Comparison of ENCODE assay signal across 18 mouse cellular contexts in genomic region chr19:56959057-56959456, GRCm38 (mm10). TPM values are rescaled to one million over a fixed set of nuclear protein-coding genes. Genes with fewer than 3 reads are reported as not detected.
DNase-seq lines count a peak whose midpoint lies in the region; ATAC-seq lines count a peak whose summit lies in the region.
"Had no signal": no experiment of that assay in that cellular context is flagged by ENCODE, and none has a peak within 500 bp of the region (broad histone marks: within the 10 kb centered on the region; RNA-seq: fewer than 3 reads in every experiment).

No protein-coding gene starts in this region.

- no peaks in the 10 kb centered on the region for H3K27me3 ChIP-seq in kidney, embryonic 16.5 days (ENCODE audit: insufficient read depth, low read length)
- no peaks in the 10 kb centered on the region for H3K27me3 ChIP-seq in midbrain, embryonic 10.5 days (ENCODE audit: low read depth, poor library complexity, severe bottlenecking)
- H3K27me3 ChIP-seq in midbrain, embryonic 16.5 days (ENCODE audit: control insufficient read depth, insufficient read depth, low read depth, low read length), result no peaks in the 10 kb centered on the region
- no peaks in the 10 kb centered on the region for H3K27me3 ChIP-seq in intestine, embryonic 16.5 days (replicated peaks; ENCODE audit: control insufficient read depth, insufficient read depth, low read length)
- H3K27me3 ChIP-seq: embryonic facial prominence, embryonic 15.5 days; hindbrain, embryonic 12.5 days had no signal

- intact Hi-C loops in gastrocnemius, postnatal 36 days (cut with DNase I), result no loop called here

- H3K27ac ChIP-seq in kidney, embryonic 16.5 days (ENCODE audit: low read length), result peak overlapping the region; percentile 83
- peak overlapping the region; percentile 42; the same call in 1 of the 2 replicates for H3K27ac ChIP-seq in midbrain, embryonic 10.5 days (replicated peaks)
- H3K27ac ChIP-seq in midbrain, embryonic 16.5 days (ENCODE audit: low read length), result no peak overlapping the region
- H3K27ac ChIP-seq in intestine, embryonic 16.5 days (ENCODE audit: low read length), result peak overlapping the region; percentile 69
- H3K27ac ChIP-seq: embryonic facial prominence, embryonic 15.5 days; hindbrain, embryonic 12.5 days; limb, embryonic 10.5 days had no signal

- H3K9ac ChIP-seq in kidney, embryonic 16.5 days (replicated peaks; ENCODE audit: low read length), result no peak overlapping the region
- H3K9ac ChIP-seq in midbrain, embryonic 16.5 days (ENCODE audit: low read depth, low read length), result no peak overlapping the region
- H3K9ac ChIP-seq in intestine, embryonic 16.5 days (ENCODE audit: low read depth, low read length), result no peak overlapping the region
- H3K9ac ChIP-seq: embryonic facial prominence, embryonic 15.5 days; forebrain, postnatal 0 days; hindbrain, embryonic 12.5 days had no signal

- no peak overlapping the region for H3K4me3 ChIP-seq in kidney, embryonic 16.5 days (ENCODE audit: low read length)
- no peak overlapping the region for H3K4me3 ChIP-seq in midbrain, embryonic 10.5 days
- H3K4me3 ChIP-seq in midbrain, embryonic 16.5 days (ENCODE audit: low read depth, low read length), result no peak overlapping the region
- no peak overlapping the region for H3K4me3 ChIP-seq in intestine, embryonic 16.5 days (ENCODE audit: low read length)
- H3K4me3 ChIP-seq: embryonic facial prominence, embryonic 15.5 days; hindbrain, embryonic 12.5 days; limb, embryonic 10.5 days had no signal

- 89% methylated on average over 2 of the region's 2 CpGs for WGBS in kidney, embryonic 16.5 days
- 81% methylated on average over 2 of the region's 2 CpGs for WGBS in midbrain, embryonic 10.5 days
- WGBS in midbrain, embryonic 16.5 days, result 83% methylated on average over 2 of the region's 2 CpGs
- WGBS in intestine, embryonic 16.5 days, result 77% methylated on average over 2 of the region's 2 CpGs

- ATAC-seq in kidney, embryonic 16.5 days (ENCODE audit: low FRiP score, low TSS enrichment), result no peak
- no peak for ATAC-seq in midbrain, embryonic 16.5 days
- ATAC-seq in intestine, embryonic 16.5 days, result peak; percentile 2; the same call in 1 of the 2 replicates
- ATAC-seq: forebrain, postnatal 0 days had no signal

- H3K4me1 ChIP-seq in kidney, embryonic 16.5 days (ENCODE audit: insufficient read depth, low read length), result peaks cover 24% of the 10 kb centered on the region
- peaks cover 19% of the 10 kb centered on the region for H3K4me1 ChIP-seq in midbrain, embryonic 10.5 days
- H3K4me1 ChIP-seq in midbrain, embryonic 16.5 days (ENCODE audit: control insufficient read depth, insufficient read depth, low read length), result no peaks in the 10 kb centered on the region
- peaks cover 31% of the 10 kb centered on the region for H3K4me1 ChIP-seq in intestine, embryonic 16.5 days (ENCODE audit: control insufficient read depth, insufficient read depth, low read length)
- H3K4me1 ChIP-seq: embryonic facial prominence, embryonic 15.5 days; hindbrain, embryonic 12.5 days had no signal

- H3K4me2 ChIP-seq in kidney, embryonic 16.5 days (replicated peaks; ENCODE audit: low read depth, low read length), result no peak overlapping the region
- no peak overlapping the region for H3K4me2 ChIP-seq in midbrain, embryonic 16.5 days (ENCODE audit: low read length)
- H3K4me2 ChIP-seq in intestine, embryonic 16.5 days (ENCODE audit: low read depth, low read length), result no peak overlapping the region
- H3K4me2 ChIP-seq: embryonic facial prominence, embryonic 15.5 days; heart, embryonic 11.5 days; hindbrain, embryonic 12.5 days; liver, embryonic 11.5 days had no signal

- no peaks in the 10 kb centered on the region for H3K9me3 ChIP-seq in kidney, embryonic 16.5 days (ENCODE audit: low read length)
- H3K9me3 ChIP-seq in midbrain, embryonic 10.5 days (replicated peaks), result no peaks in the 10 kb centered on the region
- H3K9me3 ChIP-seq in midbrain, embryonic 16.5 days (replicated peaks; ENCODE audit: control insufficient read depth, low read length, poor library complexity, severe bottlenecking), result no peaks in the 10 kb centered on the region
- H3K9me3 ChIP-seq in intestine, embryonic 16.5 days (ENCODE audit: control insufficient read depth, low read length), result no peaks in the 10 kb centered on the region
- H3K9me3 ChIP-seq: embryonic facial prominence, embryonic 15.5 days; hindbrain, embryonic 12.5 days; limb, embryonic 10.5 days had no signal

- no peaks in the 10 kb centered on the region for H3K36me3 ChIP-seq in kidney, embryonic 16.5 days (ENCODE audit: insufficient read depth, low read length)
- no peaks in the 10 kb centered on the region for H3K36me3 ChIP-seq in midbrain, embryonic 10.5 days
- H3K36me3 ChIP-seq in midbrain, embryonic 16.5 days (ENCODE audit: control insufficient read depth, insufficient read depth, low read length), result no peaks in the 10 kb centered on the region
- no peaks in the 10 kb centered on the region for H3K36me3 ChIP-seq in intestine, embryonic 16.5 days (ENCODE audit: control insufficient read depth, insufficient read depth, low read length)
- H3K36me3 ChIP-seq: embryonic facial prominence, embryonic 15.5 days; hindbrain, embryonic 12.5 days; limb, embryonic 10.5 days had no signal

- DNase-seq in kidney, postnatal 10 days, result no peak
- DNase-seq in midbrain, embryonic 10.5 days (ENCODE audit: low spot score), result no peak
- DNase-seq in gastrocnemius, postnatal 36 days, result no peak
- no peak for DNase-seq in spleen, postnatal 10 days (ENCODE audit: low spot score in 2 of 2)
- DNase-seq: adrenal gland, postnatal 14 days; cerebellum, adult 11 months; cerebellum, postnatal 25 days; embryo, embryonic 11 days; forebrain, postnatal 0 days; layer of hippocampus, adult 9-11 months had no signal

RNA-seq across cellular contexts. Expression of gene Afap1l2, which starts 49.0 kb away (rescaled TPM):
- polyA plus RNA-seq in kidney, embryonic 16.5 days (2015; fragmentation: Nextera tagmentation; extraction: Ambion mirVana), result 22.0 and 22.3 TPM in 2 replicates
- 3.6 and 4.5 TPM in 2 replicates for polyA plus RNA-seq in midbrain, embryonic 10.5 days (2016; fragmentation: Nextera tagmentation; extraction: Ambion mirVana)
- 9.5 and 11.7 TPM in 2 replicates for polyA plus RNA-seq in midbrain, embryonic 16.5 days (2015; fragmentation: Nextera tagmentation; extraction: Ambion mirVana)
- 16.5 and 16.9 TPM in 2 replicates for polyA plus RNA-seq in intestine, embryonic 16.5 days (2015; fragmentation: Nextera tagmentation; extraction: Ambion mirVana)
- total RNA-seq in gastrocnemius, postnatal 36 days (2021), result 1 to 10 TPM; 1.6 to 2.2 TPM
